Mouse (Mus musculus): ENCODE data around the gene Ap2m1. TPM values are rescaled to one million over a fixed set of nuclear protein-coding genes. Genes with fewer than 3 reads are reported as not detected.
"Not testable (repeated sequence)": the region's sequence is repeated elsewhere in the genome, so short reads cannot be mapped to it uniquely, and the experiment has no call there.

Gene Ap2m1
- 214 and 297 TPM in 2 replicates for total RNA-seq (2015; ENCODE audit: low replicate concordance)
- 271 and 285 TPM in 2 replicates for total RNA-seq (2017; ENCODE audit: low replicate concordance)

DNA sequence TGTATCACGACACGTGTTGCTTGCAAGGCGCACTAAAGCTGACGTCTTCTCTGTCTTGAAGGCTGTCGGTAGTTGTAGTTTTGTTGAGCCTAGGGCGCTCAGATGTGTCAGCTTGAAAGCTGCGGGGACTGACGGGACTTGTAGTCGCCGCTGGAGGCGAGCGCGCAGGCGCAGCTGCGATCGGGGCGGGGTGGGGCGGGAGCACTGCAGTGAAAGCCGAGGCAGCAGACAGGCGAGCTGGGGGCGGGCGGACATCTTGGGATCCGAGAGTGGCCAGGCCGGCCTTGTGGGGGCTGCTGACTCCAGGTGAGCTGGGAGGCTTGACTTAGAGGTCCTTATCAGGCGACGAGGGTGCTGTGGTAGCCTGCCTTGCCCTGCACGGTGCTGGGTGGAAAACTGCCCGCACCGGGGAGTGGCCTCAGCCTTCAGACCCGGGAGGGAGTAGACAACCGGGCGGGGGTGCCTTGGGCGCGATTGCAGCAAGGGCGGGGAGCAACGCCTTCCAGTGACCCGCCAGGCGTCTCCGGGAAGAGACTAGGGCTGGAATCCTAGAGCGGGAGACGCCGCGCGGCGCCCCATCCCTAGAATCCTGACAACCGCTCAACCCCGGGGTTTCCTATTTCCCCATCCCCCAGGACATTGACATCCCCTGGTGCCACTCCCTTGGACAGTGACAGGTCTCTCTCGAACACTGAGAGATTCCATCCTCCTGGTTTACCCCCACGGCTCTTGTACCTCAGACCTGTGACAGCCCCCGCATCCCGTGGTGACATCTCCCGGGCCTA lies at the start of gene Ap2m1:
Gene Ap2m1, plus strand, starts transcription at position 183 of the 785 bp plus-strand sequence.
- ATAC-seq (replicated peaks; ENCODE audit: low FRiP score, poor library complexity, severe bottlenecking): peak; percentile 92

- ATAC-seq (replicated peaks; ENCODE audit: low FRiP score, poor library complexity, severe bottlenecking): no peak
These were observed 49.2 kb upstream of the Ap2m1 start for GRCm38 (mm10) chr16:20486048-20486447.

GRCm38 (mm10) chr16:20488151-20488550 lies 47.1 kb upstream of the Ap2m1 start:
- no peak for ATAC-seq (replicated peaks; ENCODE audit: low FRiP score, poor library complexity, severe bottlenecking)

DNA sequence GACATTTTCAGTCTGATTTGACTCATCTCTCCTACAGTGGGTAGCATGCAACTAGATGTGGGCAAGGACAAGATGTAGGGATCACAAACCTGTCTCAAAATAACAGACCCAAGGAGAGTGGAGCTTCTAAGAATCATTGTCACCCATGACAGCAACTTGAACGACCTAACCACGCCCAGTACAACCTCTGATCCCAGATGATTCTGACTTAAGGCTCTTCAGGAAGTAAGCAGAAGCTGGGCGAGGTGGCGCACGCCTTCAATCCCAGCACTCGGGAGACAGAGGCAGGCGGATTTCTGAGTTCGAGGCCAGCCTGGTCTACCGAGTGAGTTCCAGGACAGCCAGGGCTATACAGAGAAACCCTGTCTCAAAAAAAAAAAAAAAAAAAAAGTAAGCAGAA lies 46.5 kb upstream of the Ap2m1 start:
- not testable (repeated sequence) for ATAC-seq (replicated peaks; ENCODE audit: low FRiP score, poor library complexity, severe bottlenecking)

GRCm38 (mm10) chr16:20489233-20489632 lies 46.0 kb upstream of the Ap2m1 start:
- ATAC-seq (replicated peaks; ENCODE audit: low FRiP score, poor library complexity, severe bottlenecking): no peak

GRCm38 (mm10) chr16:20490581-20490980 lies 44.7 kb upstream of the Ap2m1 start:
- ATAC-seq (replicated peaks; ENCODE audit: low FRiP score, poor library complexity, severe bottlenecking): no peak

DNA sequence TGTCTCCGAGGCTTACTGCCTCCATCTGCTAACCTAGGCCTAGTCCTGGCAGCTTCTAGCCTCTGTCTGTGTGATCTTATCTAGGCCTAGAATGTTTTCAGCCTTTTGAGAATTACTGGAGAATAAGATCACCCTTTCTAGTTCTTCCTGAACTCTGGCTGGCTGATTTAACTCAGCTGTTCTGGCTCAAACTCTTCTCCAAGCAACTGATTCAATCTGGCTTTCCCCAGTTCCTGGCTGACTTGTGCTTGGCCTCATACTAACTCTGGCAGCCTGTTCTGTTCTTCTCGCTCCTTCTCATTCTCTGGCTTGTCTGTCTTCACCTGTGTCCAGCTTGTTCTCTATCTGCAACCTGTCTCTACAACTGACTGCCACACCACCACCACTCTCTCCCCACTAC lies 44.0 kb upstream of the Ap2m1 start:
- ATAC-seq (replicated peaks; ENCODE audit: low FRiP score, poor library complexity, severe bottlenecking): no peak

GRCm38 (mm10) chr16:20493452-20493851 lies 41.8 kb upstream of the Ap2m1 start:
- no peak for ATAC-seq (replicated peaks; ENCODE audit: low FRiP score, poor library complexity, severe bottlenecking)

DNA sequence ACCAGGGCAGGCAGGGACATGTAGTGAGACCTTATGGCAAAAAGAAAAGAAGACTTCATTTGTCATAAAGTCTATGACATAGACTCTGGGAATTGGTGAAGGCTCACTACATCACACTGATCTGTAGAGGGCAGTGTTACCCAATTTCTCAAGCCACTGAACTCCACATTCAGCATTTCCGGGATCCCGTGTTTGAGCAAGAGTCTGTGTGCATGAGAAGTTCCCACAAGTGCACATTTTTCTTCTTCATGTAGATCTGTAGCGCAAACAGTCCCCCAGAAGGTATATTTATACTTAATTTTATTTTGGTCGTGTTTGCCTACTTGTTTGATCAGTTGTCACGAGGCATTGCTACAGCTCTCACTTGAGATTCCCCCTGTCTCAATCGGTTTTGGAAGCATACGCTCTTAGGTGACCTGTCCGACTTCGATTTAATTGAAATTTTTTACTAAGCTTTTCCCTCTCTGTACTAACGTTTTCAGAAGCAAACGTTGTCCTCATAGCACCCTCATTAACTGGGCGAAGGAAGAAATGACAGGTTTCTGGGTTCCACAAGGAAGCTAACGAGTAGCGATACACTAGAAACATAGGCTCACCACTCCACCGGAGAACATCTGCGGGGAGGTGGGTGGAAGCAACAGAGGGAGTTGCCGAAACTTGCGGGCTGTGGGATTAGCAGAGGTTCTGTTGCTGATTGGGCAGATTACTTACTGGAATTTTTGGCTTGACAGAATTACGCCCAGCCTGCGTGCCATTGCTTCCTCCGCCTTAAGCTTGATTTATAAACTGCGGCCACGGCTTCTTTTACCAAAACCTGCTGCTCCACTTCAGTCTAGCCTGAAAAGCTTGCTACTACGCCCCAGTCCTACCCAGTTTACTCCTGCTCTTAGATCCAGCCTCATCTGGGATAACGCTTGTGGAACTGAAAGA lies 38.3 kb upstream of the Ap2m1 start:
- peak; percentile 72 for ATAC-seq (replicated peaks; ENCODE audit: low FRiP score, poor library complexity, severe bottlenecking)

DNA sequence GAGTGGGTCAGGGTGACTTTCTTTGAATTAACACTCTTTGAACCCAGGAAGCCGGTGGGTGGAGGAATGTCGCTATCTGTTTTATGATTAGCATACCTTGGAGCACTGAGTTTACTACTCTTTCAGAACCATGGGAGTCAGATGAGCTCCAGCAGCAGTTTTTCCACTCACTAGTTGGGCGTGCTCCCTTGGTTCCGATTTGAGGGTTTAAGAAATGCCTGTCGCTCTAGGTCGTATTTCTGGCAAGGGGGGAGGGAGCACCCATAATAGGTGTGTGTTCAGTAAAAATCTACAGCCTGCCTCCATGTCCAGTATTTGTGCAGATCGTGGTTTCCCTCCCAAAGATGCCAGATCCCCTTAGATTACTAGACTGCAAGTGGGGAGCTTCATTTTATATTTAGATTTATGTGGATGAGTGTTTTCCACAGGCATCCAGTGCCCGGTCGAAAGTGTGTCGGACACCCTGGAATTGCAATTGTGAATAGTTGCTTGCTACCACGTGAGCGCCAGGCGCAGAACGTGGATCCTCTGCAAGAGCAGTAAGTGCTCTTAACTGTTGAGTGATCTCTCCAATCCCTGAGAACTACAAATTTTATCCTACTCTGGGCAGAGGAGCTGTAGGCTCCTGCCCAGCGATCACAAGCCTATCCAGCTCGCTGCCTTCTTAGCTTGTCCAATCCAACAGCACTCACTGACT lies 37.1 kb upstream of the Ap2m1 start:
- ATAC-seq (replicated peaks; ENCODE audit: low FRiP score, poor library complexity, severe bottlenecking): no peak

GRCm38 (mm10) chr16:20498677-20499475 lies 36.4 kb upstream of the Ap2m1 start, which contains the start of gene Eif2b5:
TSS of gene Eif2b5 (plus strand) at chr16:20498817.
- ATAC-seq (replicated peaks; ENCODE audit: low FRiP score, poor library complexity, severe bottlenecking): peak; percentile 90

DNA sequence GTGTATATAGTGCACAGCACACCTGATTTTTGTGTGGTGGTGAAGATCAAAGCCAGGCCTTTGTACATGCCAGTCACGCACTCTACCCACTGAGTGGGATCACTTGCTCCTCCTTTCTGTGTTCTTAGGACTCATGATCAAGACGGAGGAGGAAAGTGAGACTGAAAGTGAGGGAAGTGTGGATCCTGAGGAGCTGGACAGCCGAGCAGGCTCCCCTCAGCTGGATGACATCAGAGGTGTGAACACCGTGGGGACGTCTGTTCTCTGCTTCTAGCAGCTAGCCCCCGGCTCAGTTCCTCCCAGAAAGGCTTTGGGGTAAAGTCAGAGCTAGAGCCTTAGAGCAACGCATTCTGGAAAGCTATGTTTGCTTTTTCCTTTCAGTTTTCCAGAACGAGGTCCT lies 29.3 kb upstream of the Ap2m1 start:
- ATAC-seq (replicated peaks; ENCODE audit: low FRiP score, poor library complexity, severe bottlenecking): no peak

DNA sequence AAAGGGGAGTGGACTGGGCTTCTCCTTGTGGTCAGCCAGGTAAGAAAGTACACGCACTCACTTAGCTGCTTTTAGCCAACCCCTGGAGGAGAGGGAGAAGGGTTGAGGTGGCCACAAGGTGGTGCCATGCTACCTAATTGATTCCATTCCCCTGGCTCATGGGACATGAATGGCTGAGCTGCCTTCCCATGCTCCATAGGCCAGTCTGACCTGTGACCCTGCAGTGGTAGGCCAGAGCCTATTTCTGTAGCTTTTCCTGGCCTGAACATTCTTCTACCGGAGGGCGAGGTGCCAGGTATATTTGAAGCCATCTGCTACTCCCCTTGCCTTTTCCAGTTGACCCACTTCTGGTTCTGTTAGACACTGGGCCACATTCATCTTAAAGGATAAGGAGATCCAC lies 25.9 kb upstream of the Ap2m1 start:
- no peak; the same call in 1 of the 2 replicates for ATAC-seq (replicated peaks; ENCODE audit: low FRiP score, poor library complexity, severe bottlenecking)

- ATAC-seq (replicated peaks; ENCODE audit: low FRiP score, poor library complexity, severe bottlenecking): no peak
These were observed 23.9 kb upstream of the Ap2m1 start for GRCm38 (mm10) chr16:20511277-20511847.

GRCm38 (mm10) chr16:20516032-20516431 lies 19.2 kb upstream of the Ap2m1 start:
- no peak for ATAC-seq (replicated peaks; ENCODE audit: low FRiP score, poor library complexity, severe bottlenecking)

- ATAC-seq (replicated peaks; ENCODE audit: low FRiP score, poor library complexity, severe bottlenecking): peak; percentile 96
These were observed 18.5 kb upstream of the Ap2m1 start, which contains the start of gene Dvl3 for GRCm38 (mm10) chr16:20516726-20517201. TSS of gene Dvl3 (plus strand) at chr16:20516982.

DNA sequence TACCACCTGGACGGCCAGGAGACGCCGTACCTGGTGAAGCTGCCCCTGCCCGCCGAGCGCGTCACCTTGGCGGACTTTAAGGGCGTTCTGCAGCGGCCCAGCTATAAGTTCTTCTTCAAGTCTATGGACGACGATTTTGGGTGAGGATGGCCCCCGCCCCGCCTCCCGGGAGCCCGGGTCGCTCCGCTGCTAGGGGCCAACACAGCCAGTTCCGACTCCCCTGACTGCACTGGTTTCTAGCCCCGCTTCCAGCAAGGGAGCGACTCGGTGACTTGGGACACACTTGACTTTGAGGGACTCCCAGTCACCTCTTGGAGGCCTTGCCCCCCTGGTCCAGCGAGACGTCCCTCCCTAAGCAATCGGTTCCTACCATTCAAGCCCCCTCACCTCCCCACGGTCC lies 18.1 kb upstream of the Ap2m1 start:
- ATAC-seq (replicated peaks; ENCODE audit: low FRiP score, poor library complexity, severe bottlenecking): peak; percentile 40

DNA sequence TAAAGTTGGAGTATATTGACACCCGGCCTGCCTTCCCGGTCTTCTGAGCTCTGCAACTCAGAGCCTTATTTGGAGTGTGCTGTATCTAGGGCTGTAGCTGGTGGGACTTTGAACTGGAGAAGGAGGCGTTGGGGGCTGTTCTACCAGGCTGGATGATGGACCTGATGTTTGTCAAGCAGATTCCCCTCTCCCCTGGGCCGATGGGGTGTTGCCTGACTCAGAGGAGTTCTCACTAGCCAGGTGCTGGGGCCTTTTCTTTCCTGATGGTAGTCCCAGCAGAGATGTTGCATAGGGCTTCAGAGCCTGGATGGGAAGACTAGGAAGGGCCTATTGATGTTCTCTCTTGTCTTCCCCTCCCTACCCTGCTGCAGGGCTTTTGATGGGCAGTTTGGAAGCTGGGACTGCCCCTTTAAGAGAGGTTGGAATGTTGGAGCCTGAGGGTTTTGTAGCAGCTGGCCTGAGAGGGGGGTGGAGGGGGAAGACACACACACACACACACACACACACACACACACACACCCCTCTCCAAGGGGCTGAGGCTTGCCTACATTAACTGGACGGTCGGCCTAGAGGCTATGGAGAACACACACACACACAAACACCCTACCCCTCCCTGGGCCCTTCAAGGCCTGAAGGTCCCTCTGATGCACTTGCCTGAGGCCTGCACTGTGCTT lies 17.4 kb upstream of the Ap2m1 start:
- 0 out of 2 replicates have a peak, but pooled peaks have one; percentile 7 for ATAC-seq (replicated peaks; ENCODE audit: low FRiP score, poor library complexity, severe bottlenecking)

All from erythroid progenitor cell, adult 5-6 weeks (primary cell).